Mouse (Mus musculus) heart, embryonic 10.5 days (tissue): ENCODE results near the gene Tshz2. TPM values are rescaled to one million over a fixed set of nuclear protein-coding genes. Genes with fewer than 3 reads are reported as not detected.

ENCODE experiments used
- DNase-seq: peaks from one replicate; pipeline ENCODE4 v3.0.0-alpha.2; 2017; ENCODE audit warnings: low spot score
- H3K27ac ChIP-seq: fragments of 300-500 bp; sonication (generic); 2 replicates; pipeline ENCODE4 v1.5.1; 2016; ENCODE audit warnings: mild to moderate bottlenecking
- H3K27me3 ChIP-seq: fragments of 300-500 bp; sonication (generic); 2 replicates; pipeline ENCODE4 v1.6.1; 2016; ENCODE audit warnings: mild to moderate bottlenecking; ENCODE audit not compliant: poor library complexity, insufficient read depth, severe bottlenecking
- H3K36me3 ChIP-seq: fragments of 300-500 bp; sonication (generic); 2 replicates; pipeline ENCODE4 v1.6.1; 2016; ENCODE audit warnings: mild to moderate bottlenecking, moderate library complexity
- H3K4me1 ChIP-seq: fragments of 300-500 bp; sonication (generic); 2 replicates; pipeline ENCODE4 v1.6.1; 2016; ENCODE audit warnings: mild to moderate bottlenecking
- H3K4me3 ChIP-seq: fragments of 300-500 bp; sonication (generic); 2 replicates; pipeline ENCODE4 v1.5.1; 2016; ENCODE audit warnings: mild to moderate bottlenecking, moderate library complexity
- H3K9me3 ChIP-seq: fragments of 300-500 bp; sonication (generic); 2 replicates; pipeline ENCODE4 v1.6.1; 2016; ENCODE audit warnings: mild to moderate bottlenecking, moderate library complexity
- WGBS: fragments of 180-500 bp; shearing (Covaris S2); methylation state at CpG from one replicate; pipeline ENCODE4 v1.1.7; 2016; 5-methylcytosine and 5-hydroxymethylcytosine counted together
- polyA plus RNA-seq: library from polyadenylated mRNA; unstranded; fragments of >200 nt; fragmentation: Nextera tagmentation; extraction: Ambion mirVana; gene quantifications from 2 replicates; pipeline ENCODE4 v1.2.1, GENCODE M21; 2016

The Tshz2 gene
- polyA plus RNA-seq, 1 experiment from 2014 or later = 5.7 TPM

DNA sequence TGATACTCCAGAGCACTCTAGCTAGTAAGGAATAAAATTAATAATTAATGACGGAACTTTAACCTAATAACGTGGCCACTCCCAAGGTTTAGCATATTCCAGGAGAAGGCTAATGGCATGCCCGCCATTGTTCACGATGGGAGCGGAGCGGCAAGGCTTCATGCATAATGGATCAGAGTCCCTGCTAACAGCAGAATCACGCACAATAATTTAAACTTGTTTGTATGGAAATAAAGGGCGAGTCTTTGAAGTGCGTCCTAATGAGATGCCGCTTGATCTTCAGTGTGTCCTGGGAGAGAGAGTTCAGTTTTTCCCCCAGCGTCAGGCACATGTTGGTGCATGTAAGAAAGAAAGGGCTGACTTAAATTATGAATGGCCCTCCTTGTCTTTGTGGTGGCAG lies 376.9 kb downstream of the Tshz2 start:
- 0 out of 2 replicates have a peak, but pooled peaks cover 3% of the 10 kb centered on the region for H3K4me1 ChIP-seq
- no peaks in the 10 kb centered on the region for H3K27me3 ChIP-seq
- WGBS = 55% methylated on average over 11 of the region's 11 CpGs
- H3K27ac ChIP-seq = no peak overlapping the region
- DNase-seq = no peak
- H3K9me3 ChIP-seq = no peaks in the 10 kb centered on the region
- peaks cover 5% of the 10 kb centered on the region; the same call in 1 of the 2 replicates for H3K36me3 ChIP-seq
- no peak overlapping the region for H3K4me3 ChIP-seq

DNA sequence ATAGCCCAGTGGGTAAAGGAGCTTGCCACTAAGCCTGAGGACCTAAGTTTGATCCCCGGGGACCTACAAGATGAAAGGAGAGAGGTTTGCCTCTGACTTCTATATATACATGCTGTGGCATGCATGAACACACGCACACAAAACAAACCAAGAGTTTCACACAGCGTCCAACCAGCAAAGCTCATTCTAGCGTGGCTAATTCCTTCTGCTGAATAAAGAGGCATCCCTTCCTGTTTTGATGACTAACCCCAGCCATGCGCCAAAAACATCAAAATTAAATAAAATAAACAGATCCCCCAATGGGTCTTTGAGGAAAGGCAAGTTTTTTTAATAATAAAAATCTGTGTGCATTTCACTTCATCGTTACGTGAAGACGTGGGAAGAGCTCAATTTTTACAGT lies 379.0 kb downstream of the Tshz2 start:
- Histone ChIP-seq H3K9me3 (no peaks in the 10 kb centered on the region), H3K36me3 (peaks cover 5% of the 10 kb centered on the region; the same call in 1 of the 2 replicates), H3K4me1 (0 out of 2 replicates have a peak, but pooled peaks cover 2% of the 10 kb centered on the region), H3K4me3 (no peak overlapping the region), H3K27me3 (no peaks in the 10 kb centered on the region), H3K27ac (no peak overlapping the region)
- DNase-seq = no peak
- WGBS = 85% methylated on average over 8 of the region's 8 CpGs

DNA sequence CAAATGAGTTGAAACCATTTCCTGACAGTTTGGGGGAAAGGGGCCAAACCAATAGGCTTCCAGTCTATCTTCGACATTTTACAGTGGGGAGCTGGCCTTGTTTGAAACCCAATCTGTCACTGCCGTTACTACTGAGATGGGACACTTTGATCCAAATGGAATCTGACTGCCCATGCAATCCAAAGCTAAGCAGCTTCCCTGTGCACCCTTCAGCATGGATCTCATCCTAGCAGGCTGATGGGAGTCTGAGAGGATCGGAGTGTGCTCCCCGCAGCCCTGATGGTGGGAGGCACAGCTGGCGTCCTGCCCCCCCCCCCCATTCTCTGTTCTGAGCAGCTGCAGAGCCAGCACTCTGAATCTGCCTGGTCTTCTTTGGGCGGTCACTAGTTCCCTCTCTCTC lies 384.5 kb downstream of the Tshz2 start:
- no peak for DNase-seq
- Histone ChIP-seq H3K4me1 (no peaks in the 10 kb centered on the region), H3K4me3 (no peak overlapping the region), H3K27ac (no peak overlapping the region), H3K9me3 (no peaks in the 10 kb centered on the region), H3K27me3 (no peaks in the 10 kb centered on the region; the same call in none of the 2 replicates), H3K36me3 (no peaks in the 10 kb centered on the region)
- 58% methylated on average over 6 of the region's 6 CpGs for WGBS

DNA sequence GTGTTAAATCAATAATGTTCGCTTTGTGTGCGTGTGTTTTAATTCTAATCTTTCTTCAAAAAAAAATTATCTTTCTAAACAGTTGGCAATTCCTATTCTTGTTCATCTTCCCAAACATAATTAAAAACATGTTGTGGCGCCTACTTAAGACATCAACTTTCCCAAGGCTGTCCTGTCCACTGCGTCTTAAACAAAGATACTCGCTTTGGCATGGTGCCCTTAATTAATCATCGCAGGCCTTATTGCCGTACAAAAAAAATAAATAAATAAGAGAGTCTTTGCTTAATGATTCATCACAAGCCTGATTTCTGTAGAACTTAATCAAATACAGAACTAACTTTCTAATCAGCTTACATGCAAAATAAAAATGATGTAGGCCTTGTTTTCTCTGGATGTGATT lies 385.1 kb downstream of the Tshz2 start:
- Histone ChIP-seq H3K27ac (no peak overlapping the region), H3K4me3 (no peak overlapping the region), H3K36me3 (no peaks in the 10 kb centered on the region), H3K9me3 (no peaks in the 10 kb centered on the region), H3K4me1 (no peaks in the 10 kb centered on the region), H3K27me3 (no peaks in the 10 kb centered on the region; the same call in none of the 2 replicates)
- DNase-seq = no peak
- 91% methylated on average over 7 of the region's 7 CpGs for WGBS

DNA sequence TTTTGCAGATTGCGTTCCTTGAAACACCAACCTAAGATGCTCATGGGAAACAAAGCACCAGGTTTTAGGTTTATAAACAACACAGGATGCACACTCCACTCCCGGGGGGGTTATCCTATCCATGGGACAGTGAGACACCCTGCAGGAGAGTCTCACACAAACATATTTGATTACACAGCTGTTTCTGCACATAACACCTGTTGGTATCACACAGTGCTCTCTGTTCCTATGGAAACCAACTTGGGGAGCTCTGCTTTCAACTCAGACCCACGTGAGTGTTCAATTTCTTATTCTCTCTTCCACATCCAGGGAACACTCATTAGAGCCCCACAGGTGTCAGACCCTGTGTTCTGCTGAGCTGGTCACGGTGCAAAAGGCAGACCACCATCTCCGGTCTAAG lies 390.1 kb downstream of the Tshz2 start:
- Histone ChIP-seq H3K4me3 (no peak overlapping the region), H3K27me3 (no peaks in the 10 kb centered on the region; the same call in 1 of the 2 replicates), H3K36me3 (no peaks in the 10 kb centered on the region), H3K27ac (no peak overlapping the region), H3K4me1 (no peaks in the 10 kb centered on the region), H3K9me3 (no peaks in the 10 kb centered on the region)
- no peak for DNase-seq
- WGBS = 83% methylated on average over 5 of the region's 5 CpGs

DNA sequence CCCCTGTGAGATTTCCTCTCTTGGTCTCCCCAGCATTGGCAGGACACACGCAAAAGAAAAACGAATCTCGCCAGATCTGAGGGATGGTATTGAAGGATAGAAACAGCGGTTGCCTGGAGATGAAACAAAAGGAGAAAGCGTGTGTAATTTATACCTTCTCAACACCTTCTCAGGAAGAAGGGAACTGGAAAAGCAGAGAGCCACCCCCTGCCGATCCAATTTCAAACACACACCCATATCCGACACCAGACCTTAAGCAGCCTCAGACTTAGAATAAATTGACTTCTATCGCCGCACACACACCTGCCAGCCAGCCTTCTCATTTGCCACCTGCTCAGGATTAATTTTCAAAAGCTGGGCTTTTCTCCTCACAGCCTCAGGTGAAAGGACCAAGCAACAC lies 390.9 kb downstream of the Tshz2 start:
- 84% methylated on average over 9 of the region's 9 CpGs for WGBS
- Histone ChIP-seq H3K4me3 (no peak overlapping the region), H3K27ac (no peak overlapping the region), H3K9me3 (no peaks in the 10 kb centered on the region), H3K4me1 (no peaks in the 10 kb centered on the region), H3K36me3 (no peaks in the 10 kb centered on the region), H3K27me3 (no peaks in the 10 kb centered on the region; the same call in 1 of the 2 replicates)
- no peak for DNase-seq

DNA sequence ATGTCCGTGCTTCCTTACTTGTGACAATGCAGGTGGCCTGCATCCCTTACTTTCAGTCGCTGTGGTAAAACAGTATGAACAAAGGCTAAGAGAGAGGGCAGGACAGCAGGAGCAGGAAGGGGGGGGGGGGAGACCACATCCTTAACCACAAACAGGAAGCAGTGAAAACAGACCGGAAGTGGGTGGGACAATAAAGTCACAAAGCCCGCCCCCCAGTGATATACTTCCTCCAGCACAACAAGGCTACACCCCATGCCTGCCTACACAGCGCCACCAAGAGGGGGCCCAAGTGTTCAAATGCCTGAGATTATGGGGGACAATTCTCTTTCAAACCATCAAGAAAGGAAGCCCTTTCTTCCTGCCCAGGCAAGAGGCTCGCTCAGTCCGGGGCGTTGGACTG lies 392.1 kb downstream of the Tshz2 start:
- H3K4me3 ChIP-seq = no peak overlapping the region
- no peaks in the 10 kb centered on the region for H3K9me3 ChIP-seq
- H3K36me3 ChIP-seq = no peaks in the 10 kb centered on the region
- WGBS = 85% methylated on average over 8 of the region's 8 CpGs
- H3K4me1 ChIP-seq = no peaks in the 10 kb centered on the region
- no peaks in the 10 kb centered on the region; the same call in 1 of the 2 replicates for H3K27me3 ChIP-seq
- no peak overlapping the region for H3K27ac ChIP-seq
- DNase-seq = no peak

GRCm38 (mm10) chr2:170025896-170026295 lies 393.1 kb downstream of the Tshz2 start:
- Histone ChIP-seq H3K4me3 (no peak overlapping the region), H3K36me3 (no peaks in the 10 kb centered on the region), H3K27ac (no peak overlapping the region), H3K4me1 (no peaks in the 10 kb centered on the region), H3K9me3 (no peaks in the 10 kb centered on the region), H3K27me3 (no peaks in the 10 kb centered on the region)
- DNase-seq = no peak
- WGBS = 89% methylated on average over 6 of the region's 6 CpGs

- no peaks in the 10 kb centered on the region for H3K36me3 ChIP-seq
- no peak overlapping the region for H3K4me3 ChIP-seq
- H3K27me3 ChIP-seq = no peaks in the 10 kb centered on the region
- WGBS = 83% methylated on average over 7 of the region's 7 CpGs
- DNase-seq = no peak
- no peak overlapping the region for H3K27ac ChIP-seq
- H3K4me1 ChIP-seq = no peaks in the 10 kb centered on the region
- H3K9me3 ChIP-seq = no peaks in the 10 kb centered on the region
Measured at GRCm38 (mm10) chr2:170027837-170028236, 395.0 kb downstream of the Tshz2 start.

GRCm38 (mm10) chr2:170028488-170029303 lies 395.9 kb downstream of the Tshz2 start:
- no peak overlapping the region for H3K4me3 ChIP-seq
- H3K4me1 ChIP-seq = no peaks in the 10 kb centered on the region
- no peak for DNase-seq
- no peaks in the 10 kb centered on the region for H3K36me3 ChIP-seq
- 79% methylated on average over 24 of the region's 24 CpGs for WGBS
- H3K27me3 ChIP-seq = no peaks in the 10 kb centered on the region
- H3K9me3 ChIP-seq = no peaks in the 10 kb centered on the region
- no peak overlapping the region for H3K27ac ChIP-seq

GRCm38 (mm10) chr2:170029304-170029856 lies 396.6 kb downstream of the Tshz2 start:
- 81% methylated on average over 10 of the region's 10 CpGs for WGBS
- Histone ChIP-seq H3K36me3 (no peaks in the 10 kb centered on the region), H3K9me3 (no peaks in the 10 kb centered on the region), H3K4me3 (no peak overlapping the region), H3K4me1 (no peaks in the 10 kb centered on the region), H3K27me3 (no peaks in the 10 kb centered on the region), H3K27ac (no peak overlapping the region)
- no peak for DNase-seq

- WGBS = 88% methylated on average over 12 of the region's 12 CpGs
- H3K27me3 ChIP-seq = no peaks in the 10 kb centered on the region
- H3K9me3 ChIP-seq = no peaks in the 10 kb centered on the region
- H3K27ac ChIP-seq = no peak overlapping the region
- H3K4me1 ChIP-seq = no peaks in the 10 kb centered on the region
- H3K4me3 ChIP-seq = no peak overlapping the region
- no peaks in the 10 kb centered on the region for H3K36me3 ChIP-seq
- no peak for DNase-seq
Measured at GRCm38 (mm10) chr2:170031226-170031625, 398.4 kb downstream of the Tshz2 start.

DNA sequence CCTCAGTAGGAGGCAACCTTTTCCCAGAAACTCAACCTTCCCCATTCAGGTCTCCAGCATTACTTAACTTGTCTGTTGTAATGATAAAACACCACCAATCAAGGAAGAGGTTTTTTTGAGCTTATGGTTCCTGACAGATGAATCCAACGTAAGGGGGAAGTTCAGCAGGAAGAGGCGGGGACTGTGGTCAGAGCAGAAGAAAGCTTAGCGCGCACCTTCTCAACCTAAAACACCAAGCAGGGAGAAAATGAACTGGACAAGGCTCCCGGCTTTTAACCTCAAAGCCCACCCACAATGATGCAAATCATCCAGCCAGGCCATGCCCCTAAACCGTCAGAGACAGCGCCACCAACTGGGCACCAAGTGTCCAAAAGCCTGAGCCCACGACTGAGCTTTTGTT lies 399.1 kb downstream of the Tshz2 start:
- no peak overlapping the region for H3K4me3 ChIP-seq
- WGBS = 69% methylated on average over 8 of the region's 8 CpGs

More for the DNA sequence above, 399.1 kb downstream of the Tshz2 start:
- no peaks in the 10 kb centered on the region for H3K4me1 ChIP-seq
- H3K9me3 ChIP-seq = no peaks in the 10 kb centered on the region
- no peaks in the 10 kb centered on the region for H3K27me3 ChIP-seq
- DNase-seq = no peak
- H3K36me3 ChIP-seq = no peaks in the 10 kb centered on the region
- no peak overlapping the region for H3K27ac ChIP-seq
